Mouse (Mus musculus) lung, postnatal 14 days (tissue): ENCODE data around the gene Ugt1a1.

Experiments
- DNase-seq: peaks from one replicate; pipeline ENCODE4 v3.0.0; 2021

Ugt1a1 gene

DNA sequence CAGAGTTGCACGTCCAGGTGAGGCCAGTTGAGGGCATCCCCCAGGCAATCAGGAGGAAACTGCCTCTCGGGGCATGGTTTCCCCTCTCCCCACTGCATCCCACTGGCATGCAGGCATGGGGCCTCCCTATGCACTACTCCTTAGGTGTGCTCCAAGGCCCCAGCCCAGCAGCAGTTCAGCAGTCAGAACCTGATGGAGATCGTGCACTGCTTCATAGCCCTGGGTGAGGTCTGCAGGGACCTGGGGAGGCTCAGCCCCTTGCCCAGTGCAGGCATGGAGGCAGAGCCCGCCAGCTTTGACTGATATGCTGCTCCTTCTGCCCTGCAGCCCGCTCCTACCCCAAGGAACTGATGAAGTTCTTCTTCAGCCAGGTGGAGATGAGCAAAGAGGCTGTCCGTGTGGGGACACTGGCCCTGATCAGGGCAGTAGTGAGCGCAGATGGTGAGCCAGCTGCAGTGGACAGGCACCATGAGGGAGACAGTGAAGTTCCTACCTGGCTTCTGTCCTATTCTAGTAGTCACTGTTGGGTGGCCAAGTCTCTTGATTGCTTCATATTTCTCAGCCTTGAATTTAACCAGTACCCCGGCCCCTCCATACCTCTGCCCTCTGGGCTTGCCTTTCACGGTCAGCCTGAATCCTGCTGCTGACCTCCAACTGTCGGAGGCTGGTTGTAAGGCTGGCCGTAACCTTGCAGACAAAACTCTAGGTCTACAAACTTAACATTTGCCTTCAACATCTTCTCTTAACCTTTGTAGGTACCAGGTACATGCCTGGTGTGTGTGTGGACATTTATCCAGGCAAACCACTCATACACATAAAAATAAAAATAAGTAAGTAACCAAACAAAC is 23.5 kb downstream of the Ugt1a1 start:
- DNase-seq = no peak

GRCm38 (mm10) chr1:88235894-88236415 is 24.2 kb downstream of the Ugt1a1 start:
- DNase-seq = no peak

- DNase-seq = no peak
Observed at GRCm38 (mm10) chr1:88237311-88237710, 25.6 kb downstream of the Ugt1a1 start.

DNA sequence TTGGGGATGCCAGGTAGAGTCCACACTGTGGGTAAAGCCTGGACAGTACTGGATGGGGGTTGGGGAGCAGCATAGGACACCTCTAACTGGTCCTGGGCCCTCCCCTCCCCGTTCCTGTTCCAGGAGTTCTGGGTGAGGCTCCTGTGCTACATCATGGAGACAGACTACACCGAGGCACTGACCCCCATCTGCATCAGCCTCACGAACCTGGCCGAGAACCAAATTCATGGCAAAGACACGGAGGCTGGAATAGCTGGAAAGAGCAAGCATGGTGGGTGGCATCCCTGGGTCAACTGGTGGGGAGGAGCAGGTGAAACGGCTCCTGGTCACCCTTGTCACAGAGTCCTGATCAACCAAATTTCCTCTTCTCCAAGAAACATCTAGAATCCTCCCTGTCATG is 27.0 kb downstream of the Ugt1a1 start:
- DNase-seq = no peak

GRCm38 (mm10) chr1:88240072-88240471 is 28.3 kb downstream of the Ugt1a1 start:
- DNase-seq = no peak

DNA sequence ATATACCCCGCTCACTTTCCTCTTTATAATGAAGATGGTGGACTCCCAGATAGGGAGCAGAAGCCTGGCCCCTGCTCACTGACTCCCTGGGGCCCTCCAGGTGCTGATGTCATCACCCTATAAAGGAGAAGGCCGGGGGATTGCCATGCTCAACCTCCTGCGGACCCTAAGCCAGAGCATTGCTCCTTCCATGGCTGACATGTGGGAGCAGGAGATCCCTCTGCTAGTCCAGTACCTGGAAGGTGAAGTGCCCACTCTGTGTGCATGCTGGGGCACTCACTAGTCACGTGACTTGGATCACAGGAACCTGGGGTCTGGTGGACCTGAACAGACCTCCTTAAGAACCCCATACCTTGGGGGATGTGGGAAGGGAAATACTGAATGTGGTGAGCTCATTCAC is 28.8 kb downstream of the Ugt1a1 start:
- no peak for DNase-seq

DNA sequence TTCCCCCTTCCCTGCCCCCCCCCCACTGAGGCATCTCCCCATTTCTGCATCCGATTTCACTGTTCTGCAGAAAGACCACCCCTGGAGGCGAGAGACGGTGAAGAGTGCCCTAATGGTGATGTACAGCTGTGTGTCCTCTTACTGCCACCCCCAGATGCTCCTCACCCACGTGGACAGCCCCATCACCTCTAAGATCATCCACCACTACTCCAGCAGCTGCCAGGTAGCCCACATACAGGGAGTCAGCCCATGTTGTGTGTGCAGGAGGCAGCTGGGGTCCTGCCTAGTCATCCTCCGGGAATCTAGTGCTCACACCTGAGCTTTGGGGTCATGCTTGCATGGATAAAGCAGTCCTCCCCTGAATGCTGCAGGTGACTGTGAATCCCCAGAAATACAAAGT is 32.1 kb downstream of the Ugt1a1 start:
- no peak for DNase-seq

DNA sequence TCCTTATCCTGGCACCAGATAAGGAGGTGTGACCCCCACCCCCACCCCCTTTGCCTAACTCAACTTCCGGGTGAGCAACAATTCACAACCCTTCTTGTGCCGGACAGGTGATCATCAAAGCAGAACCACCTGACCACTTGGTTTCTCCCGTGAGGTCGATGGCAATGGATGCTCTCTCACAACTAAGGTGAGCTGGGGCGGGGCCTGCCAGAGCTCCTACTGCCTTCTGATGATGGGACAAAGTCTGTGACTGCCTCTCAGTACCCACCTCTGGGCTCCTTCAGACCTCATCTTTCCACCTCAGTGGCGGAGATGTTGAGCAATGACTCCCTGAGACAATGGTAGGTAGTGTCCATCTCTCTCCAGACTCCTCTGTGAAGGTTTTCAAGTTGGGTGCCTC is 34.1 kb downstream of the Ugt1a1 start:
- DNase-seq = no peak

DNA sequence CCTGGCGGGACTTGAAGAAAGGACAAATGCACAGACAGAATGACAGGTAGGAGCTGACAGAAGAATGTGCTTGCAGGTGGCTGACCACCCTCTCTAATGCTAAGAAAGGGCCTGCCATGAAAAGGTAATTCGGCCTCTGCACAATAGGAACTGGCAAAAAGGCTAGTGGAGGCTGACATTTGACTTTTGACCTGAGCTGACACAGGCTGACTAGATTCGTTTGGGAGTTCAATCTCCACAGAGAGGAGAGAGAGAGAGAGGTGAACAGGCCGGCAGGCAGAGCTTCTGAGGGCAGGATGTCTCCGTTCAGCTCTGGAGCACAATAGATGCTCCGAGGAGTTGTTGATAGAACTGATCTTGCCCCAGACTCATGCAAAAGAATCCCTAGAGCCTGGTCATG is 34.6 kb downstream of the Ugt1a1 start:
- DNase-seq = no peak

GRCm38 (mm10) chr1:88247660-88248059 is 35.9 kb downstream of the Ugt1a1 start:
- DNase-seq = no peak

DNA sequence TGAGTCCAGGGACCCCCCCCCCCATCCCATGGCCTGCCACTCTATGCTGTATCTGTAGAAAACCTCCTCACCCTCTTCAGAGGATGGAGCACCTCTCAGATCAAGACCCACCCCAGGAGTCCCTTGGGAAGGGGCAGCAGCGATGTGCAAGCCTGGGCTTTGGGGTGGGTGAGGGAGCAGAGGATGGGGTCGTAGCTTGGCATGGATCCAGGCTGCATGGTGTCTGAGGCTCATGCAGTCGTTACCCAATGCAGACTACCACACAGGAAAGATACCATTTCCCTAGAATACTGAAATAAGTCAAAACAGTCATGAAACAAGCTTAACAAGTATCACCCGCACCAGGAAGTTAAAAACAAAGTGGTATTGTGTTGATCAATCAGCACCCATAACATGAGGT is 36.9 kb downstream of the Ugt1a1 start:
- no peak for DNase-seq

DNA sequence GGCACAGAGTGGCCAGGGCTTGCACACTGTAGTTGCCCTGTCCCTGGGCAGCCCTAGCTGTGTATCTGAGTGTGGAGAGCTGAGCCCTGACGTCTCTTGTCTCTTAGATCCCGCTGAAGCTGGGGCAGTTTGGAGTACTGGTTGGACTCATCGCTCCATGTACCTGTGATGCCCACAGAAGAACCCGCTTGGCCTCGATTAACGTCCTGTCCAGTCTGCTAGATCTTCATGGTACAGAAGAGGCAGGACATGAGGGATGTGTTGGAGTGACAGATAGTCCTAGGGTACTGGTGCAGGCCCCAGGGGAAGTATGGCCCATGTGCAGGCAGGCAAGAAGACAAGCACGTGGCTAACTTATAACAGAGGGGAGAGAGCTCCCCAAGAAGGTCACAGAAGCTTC is 37.8 kb downstream of the Ugt1a1 start:
- no peak for DNase-seq

DNA sequence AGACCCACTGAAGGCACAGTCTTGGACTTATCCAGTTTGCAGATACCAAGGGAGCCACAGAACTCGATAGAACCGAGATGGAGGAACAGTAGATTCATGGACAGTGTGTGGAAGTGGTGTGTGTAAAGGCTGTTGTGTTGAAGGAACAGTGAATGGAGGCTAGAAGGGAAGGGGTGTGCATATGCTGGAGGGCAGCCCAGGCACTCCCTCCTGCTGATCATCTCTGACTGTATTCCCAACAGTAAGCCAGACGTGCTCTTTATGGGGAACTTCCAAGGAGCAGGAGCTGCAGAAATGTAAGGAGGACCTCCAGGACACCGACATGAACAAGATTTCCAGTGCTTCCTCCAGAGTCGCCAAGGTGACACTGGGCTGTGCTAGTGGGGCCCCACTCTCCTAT is 38.3 kb downstream of the Ugt1a1 start:
- DNase-seq = no peak

DNA sequence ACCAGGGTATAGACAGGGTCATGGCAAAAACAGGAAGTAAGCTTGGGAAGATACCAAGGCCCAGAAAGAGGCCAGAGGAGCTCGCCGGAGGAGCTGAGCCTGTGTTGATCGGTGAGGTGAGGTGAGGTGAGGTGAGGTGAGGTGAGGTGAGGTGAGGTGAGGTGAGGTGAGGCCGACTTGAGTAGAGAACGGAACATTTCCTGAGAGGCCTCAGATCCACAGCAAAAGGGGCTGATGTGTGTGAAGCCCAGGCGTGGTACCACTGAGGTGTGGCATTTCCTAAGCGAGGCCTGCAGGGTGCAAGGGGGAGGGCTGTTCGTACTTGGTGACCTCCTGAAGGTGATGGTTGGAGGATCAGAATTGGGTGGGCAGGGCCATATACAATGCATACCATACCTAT is 41.3 kb downstream of the Ugt1a1 start:
- DNase-seq = no peak

GRCm38 (mm10) chr1:88253540-88253939 is 41.8 kb downstream of the Ugt1a1 start:
- no peak for DNase-seq

GRCm38 (mm10) chr1:88254793-88255465 is 43.2 kb downstream of the Ugt1a1 start:
- DNase-seq = no peak

- DNase-seq = no peak
Observed at GRCm38 (mm10) chr1:88255466-88255857, 43.7 kb downstream of the Ugt1a1 start.

- DNase-seq = no peak
Observed at GRCm38 (mm10) chr1:88255989-88256754, 44.4 kb downstream of the Ugt1a1 start.

DNA sequence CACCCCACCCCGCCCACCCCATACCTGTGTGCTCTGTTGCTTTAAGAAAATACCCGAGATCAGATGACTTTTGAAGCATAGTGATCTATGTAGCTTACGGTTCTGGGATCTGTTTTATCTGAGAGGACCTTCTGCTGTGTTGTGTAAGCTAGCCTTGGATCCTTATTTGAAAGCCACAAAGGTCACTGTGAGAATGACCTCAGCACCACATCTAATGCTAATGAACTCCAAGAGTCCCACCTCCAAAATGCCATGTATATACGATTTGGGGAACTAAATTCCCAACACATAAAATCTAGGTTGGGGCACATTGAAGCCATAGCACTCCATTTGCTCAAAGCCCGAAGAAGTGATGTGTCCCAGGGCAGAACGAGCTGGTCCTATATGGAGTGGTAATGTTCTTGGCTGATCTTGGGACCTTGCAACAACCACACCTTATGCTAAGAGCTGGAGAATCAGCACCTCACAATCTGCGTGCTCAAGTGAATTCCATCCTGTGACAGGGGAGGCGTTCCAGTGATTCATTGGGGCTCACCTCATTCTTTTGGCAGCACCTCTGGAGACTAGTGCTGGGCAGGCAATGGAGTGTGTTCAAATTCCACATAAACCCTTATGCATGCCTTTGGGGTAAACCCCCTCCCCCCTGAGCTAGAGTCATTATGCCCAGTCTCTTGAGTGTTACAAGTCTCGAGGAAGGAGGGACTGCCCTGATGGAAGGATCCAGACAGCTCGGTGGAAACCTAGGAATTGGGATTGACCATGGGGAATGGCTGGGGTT is 45.3 kb downstream of the Ugt1a1 start:
- DNase-seq = no peak

DNA sequence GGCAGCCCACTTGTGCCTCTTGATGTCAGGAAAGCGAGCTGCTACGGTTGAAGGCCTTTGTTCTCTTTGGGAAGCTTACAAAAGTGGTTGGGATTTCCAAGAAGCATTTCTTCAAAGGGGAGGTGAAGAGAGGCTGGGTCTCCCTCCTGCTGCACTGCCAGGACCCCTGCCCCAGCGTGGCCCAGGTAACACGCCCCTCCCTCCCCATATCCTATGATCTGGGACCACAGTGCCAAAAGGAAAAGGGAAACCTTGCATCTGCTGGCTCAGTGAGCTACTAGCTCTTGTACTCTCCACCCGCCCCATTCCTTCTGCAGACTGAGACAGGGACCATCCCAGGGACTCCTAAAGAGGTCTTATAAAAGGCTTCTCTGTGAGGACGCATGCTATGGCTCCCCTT is 45.9 kb downstream of the Ugt1a1 start:
- no peak for DNase-seq

DNA sequence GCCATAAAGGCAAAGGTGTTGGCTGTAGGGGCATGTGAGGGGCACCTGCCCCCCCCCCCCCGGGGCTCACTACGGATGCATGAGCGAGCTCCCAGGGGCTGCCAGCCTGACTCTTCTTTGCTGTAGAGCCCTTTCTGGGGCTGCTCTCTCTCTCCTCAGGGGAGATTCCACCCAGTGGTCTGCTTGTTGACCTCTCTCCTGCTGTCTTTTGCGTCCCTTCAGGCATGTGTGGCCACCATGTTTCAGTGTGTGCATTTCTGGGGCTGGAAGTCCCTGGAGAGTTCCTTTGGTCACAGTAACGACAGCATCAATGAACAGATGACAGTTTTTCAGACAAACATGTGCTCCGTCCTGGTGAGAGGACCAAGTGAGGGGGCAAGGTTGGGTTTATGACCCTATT is 46.6 kb downstream of the Ugt1a1 start:
- DNase-seq = no peak

DNA sequence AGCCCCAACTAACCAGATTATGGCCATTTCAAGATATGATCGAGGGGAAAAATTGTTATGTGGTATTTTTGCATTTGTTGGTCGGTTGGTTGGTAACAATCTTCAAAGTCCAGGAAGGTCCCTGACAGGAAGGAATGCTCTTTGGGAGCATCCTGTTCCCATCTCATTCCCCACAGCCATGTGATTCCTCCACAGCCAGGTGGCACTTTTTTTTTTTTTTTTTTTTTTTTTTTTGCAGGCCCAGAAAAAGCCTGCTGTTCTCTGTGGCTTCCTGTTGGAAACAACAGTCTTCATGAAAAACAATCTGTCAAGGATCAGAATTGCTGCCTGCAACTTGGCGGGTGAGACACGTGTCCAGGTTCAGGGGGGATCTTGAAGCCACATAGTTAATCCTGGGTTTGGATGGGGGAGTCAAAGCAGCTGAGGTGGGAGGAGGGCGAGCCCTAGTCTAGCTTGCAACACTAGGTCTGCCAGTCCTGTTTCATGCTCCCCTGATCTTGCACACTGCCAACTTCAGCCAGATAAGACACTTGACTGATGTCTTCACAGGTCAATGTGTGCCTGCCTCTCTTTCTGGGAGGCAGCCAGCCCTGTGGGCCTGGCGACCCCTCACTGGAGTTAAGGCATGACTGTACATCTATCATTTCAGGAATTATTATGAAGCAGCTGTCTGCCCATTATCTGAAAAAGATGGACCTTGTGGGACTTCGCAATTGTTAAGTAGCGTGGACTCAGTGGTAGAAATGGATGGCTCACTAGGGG is 47.3 kb downstream of the Ugt1a1 start:
- DNase-seq = no peak
